Mouse (Mus musculus): ENCODE results near the gene Cysltr1. TPM values are rescaled to one million over a fixed set of nuclear protein-coding genes. Genes with fewer than 3 reads are reported as not detected.
A peak's percentile ranks its signal among the peaks of the same experiment; 100 is the strongest.

Gene Cysltr1
- under 1 TPM; 0.39 to 0.71 TPM for total RNA-seq (2021)

DNA sequence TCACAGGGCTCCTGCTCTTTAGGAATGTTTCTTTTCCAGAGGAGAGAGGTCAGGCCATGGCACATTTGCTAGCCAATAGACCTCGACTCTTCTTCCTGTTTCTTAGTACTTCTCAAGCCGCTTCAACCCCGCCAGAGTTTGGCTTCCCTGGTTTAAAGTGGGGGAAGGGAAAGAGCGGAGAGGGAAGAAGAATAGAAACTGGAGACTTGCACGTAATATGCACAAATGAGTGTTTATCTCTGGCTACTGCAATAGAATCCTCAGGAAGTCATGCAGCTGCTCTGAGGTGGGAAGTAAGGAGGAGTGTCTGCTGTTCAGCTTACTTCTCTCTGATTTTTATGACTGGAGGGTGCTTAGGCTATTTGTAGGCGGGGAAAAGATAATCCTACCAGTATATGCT, at the start of gene Cysltr1:
TSS of gene Cysltr1 (minus strand) at position 294 of the 400 bp plus-strand sequence.
- intact Hi-C loops (cut with DNase I), result no loop called here
- DNase-seq (ENCODE audit: low spot score in 2 of 2), result peak; percentile 1 to 3

DNA sequence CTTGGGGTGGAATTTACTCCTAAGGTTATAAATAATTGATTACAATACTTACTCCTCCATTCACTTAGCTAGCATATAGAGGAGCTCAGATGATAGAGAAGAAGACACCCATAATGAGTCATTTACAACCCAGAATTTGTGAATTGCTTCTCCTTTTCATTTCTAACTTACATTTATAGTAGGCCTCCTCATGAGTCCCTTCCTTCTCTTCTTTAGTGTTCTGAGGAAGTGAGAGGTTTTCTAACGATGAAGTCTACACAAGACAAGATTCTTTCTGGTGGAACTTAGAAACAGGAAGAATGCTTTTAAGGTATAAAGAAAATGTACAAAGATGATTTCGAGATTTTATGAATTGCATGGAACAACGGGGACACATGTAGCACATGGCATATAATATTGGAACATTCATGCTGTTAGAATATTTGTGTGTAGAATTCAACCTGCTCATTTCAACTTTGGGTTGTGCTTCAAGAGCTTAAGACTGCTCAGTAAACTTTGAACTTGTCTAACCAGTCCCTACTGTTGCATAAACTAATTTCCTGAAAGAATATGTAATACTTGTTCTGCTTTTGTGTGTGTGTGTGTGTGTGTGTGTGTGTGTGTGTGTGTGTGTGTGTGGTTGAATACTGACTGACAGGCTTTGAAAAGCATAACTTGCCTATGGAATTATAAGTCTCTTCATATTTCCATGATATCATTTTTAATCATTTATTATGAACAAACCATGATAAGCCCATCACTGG, 31.5 kb upstream of the Cysltr1 start:
- intact Hi-C loops (cut with DNase I), result no loop called here
- no peak for DNase-seq (ENCODE audit: low spot score in 2 of 2)

DNA sequence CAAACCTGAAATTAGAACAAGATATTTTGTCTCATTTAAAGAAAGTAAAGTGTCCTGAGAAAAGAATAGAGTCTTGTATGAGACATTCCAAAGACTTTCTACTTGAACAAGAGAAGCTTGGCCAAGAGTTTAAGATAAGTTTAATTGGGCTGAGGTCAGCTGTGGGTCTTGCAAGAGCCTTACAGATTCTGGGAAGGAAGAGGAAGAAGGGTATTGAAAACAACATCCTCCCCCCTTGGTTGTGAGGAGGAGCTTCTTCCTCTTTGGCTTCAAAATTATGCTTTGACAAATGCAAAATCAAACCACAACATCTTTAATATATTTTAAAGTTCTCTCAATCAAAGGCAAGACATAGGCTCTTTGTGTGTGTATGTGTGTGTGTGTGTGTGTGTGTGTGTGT, 30.1 kb upstream of the Cysltr1 start:
- intact Hi-C loops (cut with DNase I), result no loop called here
- no peak for DNase-seq (ENCODE audit: low spot score in 2 of 2)

DNA sequence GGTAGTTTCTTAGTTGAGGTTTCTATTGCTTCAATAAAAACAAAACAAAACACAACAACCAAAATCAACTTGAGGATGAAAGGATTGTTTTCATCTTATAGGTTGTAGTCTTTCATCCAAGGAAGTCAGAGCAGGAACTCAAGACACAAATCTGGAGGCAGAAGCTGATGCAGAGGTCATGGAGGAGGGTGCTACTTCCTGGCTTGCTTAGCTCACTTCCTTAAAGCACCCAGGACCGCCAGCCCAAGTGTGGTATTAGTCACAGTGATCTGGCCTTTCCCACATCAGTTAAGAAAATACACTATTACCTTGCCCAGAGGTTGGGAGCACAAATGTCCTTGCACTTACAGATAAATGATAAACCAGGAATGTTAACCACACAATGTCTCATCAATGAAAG, 25.0 kb upstream of the Cysltr1 start:
- DNase-seq (ENCODE audit: low spot score in 2 of 2), result no peak
- intact Hi-C loops (cut with DNase I), result no loop called here

GRCm38 (mm10) chrX:106623667-106624066, 20.2 kb upstream of the Cysltr1 start:
- no peak for DNase-seq (ENCODE audit: low spot score in 2 of 2)
- intact Hi-C loops (cut with DNase I), result no loop called here

GRCm38 (mm10) chrX:106622512-106622911, 19.0 kb upstream of the Cysltr1 start:
- DNase-seq (ENCODE audit: low spot score in 2 of 2), result no peak
- intact Hi-C loops (cut with DNase I), result no loop called here

GRCm38 (mm10) chrX:106602574-106603258, 763 bp downstream of the Cysltr1 start:
- intact Hi-C loops (cut with DNase I), result no loop called here
- no peak for DNase-seq (ENCODE audit: low spot score in 2 of 2)

GRCm38 (mm10) chrX:106595904-106596303, 7.6 kb downstream of the Cysltr1 start:
- intact Hi-C loops (cut with DNase I), result no loop called here
- no peak for DNase-seq (ENCODE audit: low spot score in 2 of 2)

GRCm38 (mm10) chrX:106593914-106594313, 9.6 kb downstream of the Cysltr1 start:
- DNase-seq (ENCODE audit: low spot score in 2 of 2), result no peak
- intact Hi-C loops (cut with DNase I), result no loop called here

DNA sequence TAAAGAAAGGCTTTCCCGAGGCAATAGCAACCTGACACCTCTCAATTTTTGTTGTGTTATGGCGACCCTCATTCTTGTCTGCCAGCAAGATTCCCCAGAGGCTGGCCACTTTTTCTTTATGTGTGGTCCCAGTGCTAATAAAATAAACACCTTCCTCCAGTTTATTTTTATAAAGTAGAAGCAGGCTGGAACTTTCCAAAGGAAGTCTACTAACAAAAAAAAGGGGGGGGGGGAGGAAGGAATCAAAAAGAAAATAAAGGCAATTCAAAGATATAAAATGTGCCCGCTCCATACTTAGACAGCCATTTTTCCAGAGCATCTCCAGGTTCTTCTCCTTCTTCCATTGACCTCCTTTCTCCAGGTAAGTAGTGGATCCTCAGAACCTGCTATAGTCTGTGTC, 20.6 kb downstream of the Cysltr1 start, which contains the start of gene Gm5127:
TSS of gene Gm5127 (plus strand) at position 301 of the 400 bp plus-strand sequence.
- no peak for DNase-seq (ENCODE audit: low spot score in 2 of 2)

GRCm38 (mm10) chrX:106582197-106582596, 21.3 kb downstream of the Cysltr1 start:
- intact Hi-C loops (cut with DNase I), result no loop called here
- DNase-seq (ENCODE audit: low spot score in 2 of 2), result no peak

More for the DNA sequence above, 20.6 kb downstream of the Cysltr1 start, which contains the start of gene Gm5127:
- intact Hi-C loops (cut with DNase I), result no loop called here

- intact Hi-C loops (cut with DNase I), result loop anchor here (2.0 kb wide), 1 partner anchor 186 kb away; no protein-coding TSS in a partner anchor
- DNase-seq (ENCODE audit: low spot score in 2 of 2), result no peak
These were observed 23.1 kb downstream of the Cysltr1 start for GRCm38 (mm10) chrX:106580410-106580809.

DNA sequence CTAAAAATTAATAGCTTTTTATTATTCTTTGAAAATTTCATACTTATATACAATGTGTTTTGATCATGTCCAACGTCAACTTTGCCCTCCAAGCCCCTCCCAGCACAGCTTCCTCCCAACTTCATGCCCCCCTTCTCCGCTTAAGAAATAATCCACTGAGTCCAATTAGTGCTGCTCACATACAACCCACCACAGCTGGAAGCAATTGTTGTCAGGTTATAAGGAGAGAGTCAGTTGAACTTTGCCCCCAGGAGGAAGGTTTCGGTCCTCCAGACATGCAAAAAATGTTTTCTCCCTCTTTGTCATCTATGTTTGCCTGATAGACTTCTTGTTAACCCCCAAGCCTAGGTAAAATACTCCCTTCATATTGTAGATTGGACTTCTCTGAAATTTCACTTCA, 24.5 kb downstream of the Cysltr1 start:
- intact Hi-C loops (cut with DNase I), result no loop called here
- no peak for DNase-seq (ENCODE audit: low spot score in 2 of 2)

GRCm38 (mm10) chrX:106555457-106555856, 48.0 kb downstream of the Cysltr1 start:
- no peak for DNase-seq (ENCODE audit: low spot score in 2 of 2)
- intact Hi-C loops (cut with DNase I), result no loop called here

GRCm38 (mm10) chrX:106536359-106536758, 67.1 kb downstream of the Cysltr1 start:
- intact Hi-C loops (cut with DNase I), result no loop called here

More at GRCm38 (mm10) chrX:106536359-106536758, 67.1 kb downstream of the Cysltr1 start:
- DNase-seq (ENCODE audit: low spot score in 2 of 2), result no peak

Other genes starting within 250 kb of the Cysltr1 start
- gene Fndc3c1, start 118.3 kb downstream of the Cysltr1 start, total RNA-seq (2021), result not detected
- under 1 TPM; 0.18 to 0.23 TPM for gene Gm5127, start 20.5 kb downstream of the Cysltr1 start, total RNA-seq (2021)
- gene Rtl3, start 237.0 kb upstream of the Cysltr1 start, total RNA-seq (2021), result under 1 TPM in 1 of 2 experiments, not detected in 1; 0.23 TPM

Measured in left cerebral cortex, postnatal 25 days (tissue).